Mouse (Mus musculus) limb, embryonic 11.5 days (tissue): ENCODE measurements at regions not wholly inside any gene's neighbourhood (a gene's known extent, or its start where the extent isn't known, plus 50 kb on each side); places are given as distances from the start of the nearest gene placed in this dataset.

Source experiments
- ATAC-seq: fragments of 200-750 bp; cut with Nextera tagmentation; 2 replicates; pipeline ENCODE4 v1.8.0; 2017; ENCODE audit warnings: low read depth; ENCODE audit not compliant: insufficient number of reproducible peaks, low FRiP score, low TSS enrichment
- DNase-seq: peaks from one replicate; pipeline ENCODE4 v3.0.0-alpha.2; 2015; ENCODE audit warnings: low spot score
- H3K27ac ChIP-seq: fragments of 300-500 bp; sonication (generic); replicated peaks from 2 replicates; pipeline ENCODE4 v1.5.1; 2014; ENCODE audit warnings: low read depth, mild to moderate bottlenecking, low read length
- H3K27me3 ChIP-seq: fragments of 300-500 bp; sonication (generic); 2 replicates; pipeline ENCODE4 v1.6.1; 2014; ENCODE audit warnings: mild to moderate bottlenecking, low read length, mixed read lengths; ENCODE audit not compliant: control insufficient read depth, insufficient read depth
- H3K36me3 ChIP-seq: fragments of 300-500 bp; sonication (generic); 2 replicates; pipeline ENCODE4 v1.6.1; 2014; ENCODE audit warnings: mild to moderate bottlenecking, low read length, moderate library complexity, mixed read lengths; ENCODE audit not compliant: control insufficient read depth, insufficient read depth
- H3K4me1 ChIP-seq: fragments of 300-500 bp; sonication (generic); 2 replicates; pipeline ENCODE4 v1.6.1; 2014; ENCODE audit warnings: low read length, mixed read lengths; ENCODE audit not compliant: control insufficient read depth, insufficient read depth
- H3K4me2 ChIP-seq: fragments of 300-500 bp; sonication (generic); 2 replicates; pipeline ENCODE4 v1.6.1; 2014; ENCODE audit warnings: low read depth, mild to moderate bottlenecking, moderate library complexity; ENCODE audit not compliant: severe bottlenecking
- H3K4me3 ChIP-seq: fragments of 300-500 bp; sonication (generic); 2 replicates; pipeline ENCODE4 v1.5.1; 2014; ENCODE audit warnings: low read depth, low read length
- H3K9ac ChIP-seq: fragments of 300-500 bp; sonication (generic); 2 replicates; pipeline ENCODE4 v1.6.1; 2014; ENCODE audit warnings: mild to moderate bottlenecking, low read length
- H3K9me3 ChIP-seq: fragments of 300-500 bp; sonication (generic); 2 replicates; pipeline ENCODE4 v1.6.1; 2016; ENCODE audit warnings: low read length; ENCODE audit not compliant: control insufficient read depth
- WGBS: fragments of 180-500 bp; shearing (Covaris S2); extraction: QIAGEN DNeasy Blood & Tissue Kit; methylation state at CpG from one replicate; pipeline ENCODE4 v1.1.7; 2014; 5-methylcytosine and 5-hydroxymethylcytosine counted together

- DNase-seq (no peak), ATAC-seq (no peak)
- 44% methylated on average over 1 of the region's 1 CpGs for WGBS
- H3K27me3 ChIP-seq: no peaks in the 10 kb centered on the region
- H3K4me3 ChIP-seq: no peak overlapping the region
- peaks cover 45% of the 10 kb centered on the region for H3K4me1 ChIP-seq
- H3K9ac ChIP-seq: no peak overlapping the region
- no peaks in the 10 kb centered on the region for H3K9me3 ChIP-seq
- H3K27ac ChIP-seq: no peak overlapping the region
- H3K4me2 ChIP-seq: no peak overlapping the region
- no peaks in the 10 kb centered on the region for H3K36me3 ChIP-seq
Measured at GRCm38 (mm10) chr12:27468782-27469181, 126.4 kb upstream of the Sox11 start.

- no peak for ATAC-seq
- H3K27ac ChIP-seq: no peak overlapping the region
- 90% methylated on average over 3 of the region's 3 CpGs for WGBS
Measured at GRCm38 (mm10) chr12:27468141-27468540, 125.8 kb upstream of the Sox11 start.

GRCm38 (mm10) chr12:27465499-27466150 is 123.3 kb upstream of the Sox11 start:
- DNase-seq (peak; percentile 65), ATAC-seq (peak; percentile 95)
- Histone ChIP-seq H3K4me3 (no peak overlapping the region), H3K27me3 (no peaks in the 10 kb centered on the region), H3K36me3 (no peaks in the 10 kb centered on the region), H3K9ac (no peak overlapping the region), H3K4me2 (no peak overlapping the region), H3K27ac (peak overlapping the region; percentile 48), H3K9me3 (no peaks in the 10 kb centered on the region), H3K4me1 (peaks cover 31% of the 10 kb centered on the region)
- WGBS: 10% methylated on average over 3 of the region's 3 CpGs

More at GRCm38 (mm10) chr12:27468141-27468540, 125.8 kb upstream of the Sox11 start:
- Histone ChIP-seq H3K27me3 (no peaks in the 10 kb centered on the region), H3K4me2 (no peak overlapping the region), H3K36me3 (no peaks in the 10 kb centered on the region), H3K9me3 (no peaks in the 10 kb centered on the region), H3K4me1 (peaks cover 45% of the 10 kb centered on the region), H3K4me3 (no peak overlapping the region), H3K9ac (no peak overlapping the region)
- DNase-seq: no peak

- Histone ChIP-seq H3K9ac (no peak overlapping the region), H3K4me3 (no peak overlapping the region), H3K9me3 (no peaks in the 10 kb centered on the region), H3K27me3 (no peaks in the 10 kb centered on the region), H3K36me3 (no peaks in the 10 kb centered on the region), H3K27ac (no peak overlapping the region), H3K4me2 (no peak overlapping the region), H3K4me1 (no peaks in the 10 kb centered on the region)
- no peak for DNase-seq
- WGBS: 80% methylated on average over 4 of the region's 4 CpGs
- ATAC-seq: no peak
Measured at GRCm38 (mm10) chr12:27458674-27459073, 116.3 kb upstream of the Sox11 start.

GRCm38 (mm10) chr12:27437661-27438345 is 95.4 kb upstream of the Sox11 start:
- ATAC-seq (no peak), DNase-seq (no peak)
- WGBS: 46% methylated on average over 6 of the region's 6 CpGs
- H3K4me3 ChIP-seq: no peak overlapping the region
- H3K9ac ChIP-seq: no peak overlapping the region
- no peaks in the 10 kb centered on the region for H3K4me1 ChIP-seq
- H3K27ac ChIP-seq: no peak overlapping the region
- H3K4me2 ChIP-seq: no peak overlapping the region
- no peaks in the 10 kb centered on the region for H3K9me3 ChIP-seq
- no peaks in the 10 kb centered on the region for H3K36me3 ChIP-seq
- no peaks in the 10 kb centered on the region for H3K27me3 ChIP-seq

- Histone ChIP-seq H3K4me3 (no peak overlapping the region), H3K4me2 (no peak overlapping the region), H3K4me1 (no peaks in the 10 kb centered on the region), H3K27me3 (no peaks in the 10 kb centered on the region), H3K36me3 (no peaks in the 10 kb centered on the region), H3K27ac (0 out of 2 replicates have a peak overlapping the region, but pooled peaks have one; percentile 3), H3K9me3 (no peaks in the 10 kb centered on the region; the same call in 1 of the 2 replicates), H3K9ac (no peak overlapping the region)
- no peak for DNase-seq
- WGBS: 90% methylated on average over 2 of the region's 2 CpGs
- no peak for ATAC-seq
Measured at GRCm38 (mm10) chr12:27431338-27431737, 89.0 kb upstream of the Sox11 start.

- Histone ChIP-seq H3K4me2 (no peak overlapping the region), H3K27me3 (no peaks in the 10 kb centered on the region), H3K27ac (no peak overlapping the region), H3K36me3 (no peaks in the 10 kb centered on the region), H3K9me3 (no peaks in the 10 kb centered on the region), H3K9ac (no peak overlapping the region), H3K4me1 (no peaks in the 10 kb centered on the region), H3K4me3 (no peak overlapping the region)
- DNase-seq (no peak), ATAC-seq (no peak)
- WGBS: 82% methylated on average over 8 of the region's 8 CpGs
Measured at GRCm38 (mm10) chr12:27417387-27418009, 75.1 kb upstream of the Sox11 start.

- no peaks in the 10 kb centered on the region for H3K36me3 ChIP-seq
- H3K27ac ChIP-seq: peak overlapping the region; percentile 66; the same call in 1 of the 2 replicates
- H3K4me3 ChIP-seq: no peak overlapping the region
- no peaks in the 10 kb centered on the region for H3K9me3 ChIP-seq
- H3K9ac ChIP-seq: no peak overlapping the region
- no peak overlapping the region; the same call in 1 of the 2 replicates for H3K4me2 ChIP-seq
- peak; percentile 84 for ATAC-seq
- WGBS: 14% methylated on average over 4 of the region's 4 CpGs
- DNase-seq: peak; percentile 85
- peaks cover 9% of the 10 kb centered on the region; the same call in 1 of the 2 replicates for H3K4me1 ChIP-seq
- no peaks in the 10 kb centered on the region for H3K27me3 ChIP-seq
Measured at GRCm38 (mm10) chr12:27410555-27410954, 68.2 kb upstream of the Sox11 start.
